Mouse (Mus musculus) G1E (cell line): ENCODE results near the gene Edem3.

ENCODE experiments used
- CTCF ChIP-seq: IDR thresholded peaks from 2 replicates; pipeline ENCODE4 v1.5.1; 2012; ENCODE audit warnings: low read depth, low read length, inconsistent platforms, mixed read lengths
- POLR2AphosphoS5 ChIP-seq: IDR thresholded peaks from 2 replicates; pipeline ENCODE4 v1.6.1; 2012; ENCODE audit warnings: low read depth, low read length, inconsistent platforms; ENCODE audit not compliant: insufficient replicate concordance
- TAL1 ChIP-seq: conservative IDR thresholded peaks from 2 replicates; pipeline ENCODE4 v1.6.1; 2012; ENCODE audit warnings: low read depth, low read length, inconsistent platforms, mixed read lengths

DNA sequence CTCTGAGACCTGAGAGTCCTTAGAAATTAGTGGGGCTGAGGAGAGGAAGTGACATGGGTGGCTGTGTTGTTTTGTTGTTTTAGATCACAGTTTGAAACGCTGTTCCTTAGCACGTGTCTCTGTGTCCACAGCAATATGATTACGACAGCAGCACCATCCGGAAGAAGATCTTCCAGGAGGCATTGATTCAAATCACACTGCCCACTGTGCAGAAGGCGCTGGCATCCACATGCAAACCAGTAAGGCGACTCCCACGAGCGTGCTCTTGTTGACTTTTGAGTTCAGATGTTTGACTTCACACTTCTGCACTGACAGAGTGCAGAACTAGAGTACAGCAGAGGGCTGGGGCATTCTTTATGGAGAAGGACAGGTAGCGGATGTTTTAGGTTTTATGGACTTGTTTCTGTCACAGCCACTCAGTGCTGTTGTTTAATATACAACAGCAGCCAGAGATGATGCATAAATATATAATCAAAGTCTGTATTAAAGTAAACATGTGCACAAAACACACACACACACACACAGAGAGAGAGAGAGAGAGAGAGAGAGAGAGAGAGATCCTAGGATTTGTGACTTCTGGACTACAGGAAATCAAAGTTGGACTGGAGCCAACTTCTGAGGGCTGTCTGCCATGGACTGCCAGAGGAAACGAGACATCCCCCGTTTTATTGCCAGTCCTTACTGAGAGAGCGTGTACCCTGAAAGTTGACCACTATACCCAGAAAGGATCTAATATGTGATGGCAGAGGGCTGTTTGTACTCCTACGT, 46.0 kb upstream of the Edem3 start:
- TF ChIP-seq CTCF = peak; percentile 3; the same call in 1 of the 2 replicates
- TF ChIP-seq TAL1 = no peak
- TF ChIP-seq POLR2AphosphoS5 = no peak
